Mouse (Mus musculus): ENCODE data around the gene Pdia6. TPM values are rescaled to one million over a fixed set of nuclear protein-coding genes. Genes with fewer than 3 reads are reported as not detected.

The Pdia6 gene
- 100 to 1,000 TPM; 187 to 196 TPM for total RNA-seq (2021)

GRCm38 (mm10) chr12:17265971-17266672, at the start of gene Pdia6:
Pdia6 (plus strand) TSS chr12:17266545.
- intact Hi-C loops (cut with DNase I), result no loop called here
- peak; percentile 95 for DNase-seq

GRCm38 (mm10) chr12:17218390-17218789, 48.0 kb upstream of the Pdia6 start:
- DNase-seq, result no peak
- intact Hi-C loops (cut with DNase I), result no loop called here

- intact Hi-C loops (cut with DNase I), result no loop called here
- no peak for DNase-seq
These were observed 47.2 kb upstream of the Pdia6 start for GRCm38 (mm10) chr12:17219107-17219506.

- intact Hi-C loops (cut with DNase I), result no loop called here
- DNase-seq, result no peak
These were observed 45.7 kb upstream of the Pdia6 start for GRCm38 (mm10) chr12:17220631-17221030.

GRCm38 (mm10) chr12:17221891-17222428, 44.4 kb upstream of the Pdia6 start:
- DNase-seq, result no peak
- intact Hi-C loops (cut with DNase I), result no loop called here

- intact Hi-C loops (cut with DNase I), result no loop called here
- DNase-seq, result no peak
These were observed 43.3 kb upstream of the Pdia6 start for GRCm38 (mm10) chr12:17223050-17223449.

- intact Hi-C loops (cut with DNase I), result no loop called here
- peak; percentile 86 for DNase-seq
These were observed 41.3 kb upstream of the Pdia6 start for GRCm38 (mm10) chr12:17225012-17225411.

GRCm38 (mm10) chr12:17227903-17228302, 38.4 kb upstream of the Pdia6 start:
- intact Hi-C loops (cut with DNase I), result no loop called here

GRCm38 (mm10) chr12:17230581-17230980, 35.8 kb upstream of the Pdia6 start:
- no peak for DNase-seq
- intact Hi-C loops (cut with DNase I), result no loop called here

More at GRCm38 (mm10) chr12:17227903-17228302, 38.4 kb upstream of the Pdia6 start:
- DNase-seq, result no peak

- intact Hi-C loops (cut with DNase I), result no loop called here
- DNase-seq, result no peak
These were observed 34.8 kb upstream of the Pdia6 start for GRCm38 (mm10) chr12:17231513-17231912.

- DNase-seq, result no peak
- intact Hi-C loops (cut with DNase I), result no loop called here
These were observed 30.6 kb upstream of the Pdia6 start for GRCm38 (mm10) chr12:17235535-17236313.

- DNase-seq, result no peak
- intact Hi-C loops (cut with DNase I), result no loop called here
These were observed 27.5 kb upstream of the Pdia6 start for GRCm38 (mm10) chr12:17238588-17239427.

GRCm38 (mm10) chr12:17239428-17239688, 27.0 kb upstream of the Pdia6 start:
- intact Hi-C loops (cut with DNase I), result no loop called here
- no peak for DNase-seq

GRCm38 (mm10) chr12:17241016-17241415, 25.3 kb upstream of the Pdia6 start:
- DNase-seq, result no peak
- intact Hi-C loops (cut with DNase I), result no loop called here

- intact Hi-C loops (cut with DNase I), result no loop called here
- DNase-seq, result no peak
These were observed 24.7 kb upstream of the Pdia6 start for GRCm38 (mm10) chr12:17241614-17242013.

- peak; percentile 21 for DNase-seq
- intact Hi-C loops (cut with DNase I), result no loop called here
These were observed 24.3 kb upstream of the Pdia6 start for GRCm38 (mm10) chr12:17242041-17242440.

- intact Hi-C loops (cut with DNase I), result loop anchor here (10.0 kb wide), 1 partner anchor 76 kb away; the partner anchor contains the start of gene Kcnf1
These were observed 15.4 kb upstream of the Pdia6 start for GRCm38 (mm10) chr12:17250962-17251361.

GRCm38 (mm10) chr12:17253069-17253468, 13.3 kb upstream of the Pdia6 start:
- intact Hi-C loops (cut with DNase I), result loop anchor here (10.0 kb wide), 1 partner anchor 78 kb away; the partner anchor contains the start of gene Kcnf1
- DNase-seq, result peak; percentile 78

More at GRCm38 (mm10) chr12:17250962-17251361, 15.4 kb upstream of the Pdia6 start:
- no peak for DNase-seq

- intact Hi-C loops (cut with DNase I), result loop anchor here (2.0 to 10.0 kb wide), 3 partner anchors 81 to 448 kb away; partner anchors contain the start of gene Kcnf1
- DNase-seq, result no peak
These were observed 10.7 kb upstream of the Pdia6 start for GRCm38 (mm10) chr12:17255602-17256001.

GRCm38 (mm10) chr12:17256905-17257304, 9.4 kb upstream of the Pdia6 start:
- peak; percentile 60 for DNase-seq
- intact Hi-C loops (cut with DNase I), result loop anchor here (2.0 to 10.0 kb wide), 3 partner anchors 82 to 450 kb away; partner anchors contain the start of gene Kcnf1

- no peak for DNase-seq
- intact Hi-C loops (cut with DNase I), result loop anchor here (5.0 to 10.0 kb wide), 2 partner anchors 84 to 451 kb away; partner anchors contain the start of gene Kcnf1
These were observed 7.9 kb upstream of the Pdia6 start for GRCm38 (mm10) chr12:17258431-17258830.

All from left cerebral cortex, postnatal 4 days (tissue).